Mouse (Mus musculus) right cerebral cortex, adult 18-20 months (tissue): ENCODE data around the gene Colgalt2.

Experiments
- DNase-seq: peaks from one replicate; pipeline ENCODE4 v3.0.0; 2022; ENCODE audit warnings: mixed read lengths

Colgalt2 gene

DNA sequence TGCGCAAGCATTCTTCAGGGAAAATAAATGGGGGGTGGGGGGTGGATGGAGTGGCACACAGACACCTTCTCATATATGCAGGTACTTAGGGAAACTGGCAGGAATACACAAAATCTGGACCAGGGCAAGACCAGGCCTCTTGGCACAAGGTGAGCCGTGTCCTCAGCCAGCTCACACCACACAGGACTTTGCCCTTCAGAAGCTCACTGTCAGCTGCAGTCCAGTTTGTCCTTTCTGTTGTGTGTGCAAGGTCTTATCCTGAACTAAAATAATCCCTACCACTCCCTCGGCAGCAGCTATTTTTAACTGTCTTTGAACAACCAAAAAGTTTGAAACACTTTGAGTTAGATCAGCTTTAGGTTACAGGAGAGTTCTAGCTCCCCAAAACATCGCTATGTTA, 139.2 kb downstream of the Colgalt2 start:
- no peak for DNase-seq

- DNase-seq = no peak
Observed at GRCm38 (mm10) chr1:152540304-152540887, 140.8 kb downstream of the Colgalt2 start.

- DNase-seq = no peak
Observed at GRCm38 (mm10) chr1:152542747-152543378, 143.2 kb downstream of the Colgalt2 start.

- no peak for DNase-seq
Observed at GRCm38 (mm10) chr1:152543449-152544159, 144.0 kb downstream of the Colgalt2 start.

GRCm38 (mm10) chr1:152549061-152549738, 149.6 kb downstream of the Colgalt2 start:
- DNase-seq = no peak

DNA sequence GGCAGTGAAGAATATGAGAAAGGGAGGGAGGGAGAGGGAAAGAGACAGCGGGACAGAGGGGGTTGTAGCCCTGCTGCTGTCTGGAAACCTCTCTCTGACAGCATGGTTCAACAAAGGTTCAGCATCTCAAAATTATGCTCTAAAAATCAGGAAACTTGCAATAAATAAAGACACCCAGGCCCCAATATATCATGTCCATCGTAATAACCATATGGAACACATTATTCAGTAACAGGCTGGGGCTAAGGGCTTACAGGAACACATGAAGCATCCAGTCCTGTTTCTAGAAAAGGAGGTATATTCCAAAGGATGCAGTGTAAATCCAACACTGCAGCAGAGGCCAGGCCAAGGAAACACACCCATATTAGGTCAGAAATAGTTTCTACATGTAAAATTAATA, 150.9 kb downstream of the Colgalt2 start:
- DNase-seq = no peak

DNA sequence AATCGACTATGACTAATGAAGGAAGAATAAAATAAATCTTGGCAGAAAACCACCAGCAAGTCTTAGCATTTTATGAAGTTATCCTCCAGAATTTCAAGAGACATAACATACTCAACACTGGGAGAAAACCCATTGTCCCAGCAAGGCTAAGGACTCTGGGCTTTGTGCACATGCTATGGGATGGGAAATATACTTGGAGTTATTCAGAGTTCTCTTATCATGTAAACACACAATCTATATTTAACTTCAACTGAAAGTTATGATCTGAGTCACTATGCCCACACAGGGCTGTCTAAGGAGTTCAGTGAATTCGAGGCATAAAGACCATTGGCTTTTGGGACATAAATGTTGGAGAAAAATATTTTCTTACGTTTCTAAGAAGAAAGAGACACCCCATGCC, 151.3 kb downstream of the Colgalt2 start:
- DNase-seq = no peak

GRCm38 (mm10) chr1:152553912-152554547, 154.4 kb downstream of the Colgalt2 start:
- DNase-seq = no peak

GRCm38 (mm10) chr1:152555944-152556573, 156.4 kb downstream of the Colgalt2 start:
- peak; percentile 30 for DNase-seq

GRCm38 (mm10) chr1:152556576-152557281, 157.1 kb downstream of the Colgalt2 start:
- no peak for DNase-seq
